ENCODE assay signal across 29 mouse cellular contexts in the genomic region with DNA sequence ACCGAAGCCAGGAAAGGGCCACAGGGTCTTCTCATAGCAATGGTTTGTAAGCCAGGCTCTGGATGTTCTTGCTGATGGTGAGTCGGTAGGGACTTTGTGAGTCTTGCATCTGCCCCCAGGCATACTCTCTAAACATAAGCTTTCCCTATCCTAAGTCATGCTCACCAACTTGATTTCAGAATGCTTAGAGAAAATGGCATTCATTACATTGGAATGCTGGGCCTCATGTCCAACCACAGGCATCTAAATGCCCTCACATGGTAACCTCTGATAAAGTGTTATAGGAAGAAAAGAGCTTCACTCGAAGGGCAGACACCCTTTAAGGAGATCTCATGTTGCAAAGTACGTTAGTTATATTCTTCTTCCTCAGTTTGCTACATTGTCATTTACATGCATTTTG. TPM values are rescaled to one million over a fixed set of nuclear protein-coding genes. Genes with fewer than 3 reads are reported as not detected.
DNase-seq lines count a peak whose midpoint lies in the region; ATAC-seq and TF ChIP-seq lines count a peak whose summit lies in the region.
"Had no signal": no experiment of that assay in that cellular context is flagged by ENCODE, and none has a peak within 500 bp of the region (broad histone marks: within the 10 kb centered on the region; RNA-seq: fewer than 3 reads in every experiment).

No protein-coding gene starts in this region.

- H3ac ChIP-seq in C2C12 (ENCODE audit: control insufficient read depth, insufficient read length, low read depth) (no peak overlapping the region), myocyte (ENCODE audit: control insufficient read depth, insufficient read length) (no peak overlapping the region)

- H3K36me3 ChIP-seq in C2C12 (ENCODE audit: control insufficient read depth, insufficient read depth) (peaks cover 5% of the 10 kb centered on the region), myocyte (ENCODE audit: control insufficient read depth, insufficient read depth) (no peaks in the 10 kb centered on the region)
- H3K36me3 ChIP-seq: G1E; heart, embryonic 10.5 days; heart, embryonic 13.5 days had no signal

- POLR2A ChIA-PET in Patski (lab: Charles Lee), result no interaction called here

- TF ChIP-seq CTCF in C2C12 (IDR thresholded peaks at IDR 0.05; ENCODE audit: control insufficient read depth, insufficient read depth, insufficient read length) (no peak), Patski (IDR thresholded peaks at IDR 0.05) (no peak)

- ATAC-seq in Patski, result peak; percentile 86
- ATAC-seq: forebrain, embryonic 13.5 days; forebrain, embryonic 16.5 days; hindbrain, postnatal 0 days; inflammation-experienced regulatory T-cells, adult 6 months; intestine, embryonic 16.5 days had no signal

- peak overlapping the region; percentile 57 for H3K4me2 ChIP-seq in myocyte (ENCODE audit: low read depth)
- H3K4me2 ChIP-seq: forebrain, embryonic 13.5 days; heart, embryonic 13.5 days; hindbrain, embryonic 14.5 days had no signal

- H3K79me2 ChIP-seq in C2C12 (ENCODE audit: control insufficient read depth, insufficient read depth), result no peaks in the 10 kb centered on the region
- H3K79me2 ChIP-seq in myocyte (ENCODE audit: control insufficient read depth, insufficient read depth), result no peaks in the 10 kb centered on the region

- CTCF ChIA-PET in Patski (lab: Charles Lee), result interaction anchor here (1.2 kb wide), 1 partner anchor 22 kb away, joined by 3 read pairs; no protein-coding TSS in a partner anchor

- DNase-seq in 3134 (ENCODE audit: extremely low read depth, insufficient read length, low spot score), result peak; percentile 36
- DNase-seq in Patski (ENCODE audit: low read depth, low spot score), result peak; percentile 67
- no peak for DNase-seq in retina, embryonic 14.5 days (ENCODE audit: low spot score)
- DNase-seq in left cerebral cortex, adult 18-20 months (ENCODE audit: low spot score in 2 of 2), result no peak
- no peak for DNase-seq in layer of hippocampus, adult 9-10 months (ENCODE audit: low spot score)
- DNase-seq: adrenal gland, postnatal 10 days; adrenal gland, postnatal 36 days; cerebellum, adult 18-20 months; cerebellum, adult 9-10 months; cerebellum, postnatal 14 days; gastrocnemius, adult 2 months; gastrocnemius, postnatal 14 days; heart, adult 18-20 months; heart, postnatal 14 days; heart, postnatal 4 days had no signal

- H3K4me3 ChIP-seq in C2C12 (ENCODE audit: insufficient read depth, poor library complexity, severe bottlenecking) (no peak overlapping the region), myocyte (no peak overlapping the region)
- H3K4me3 ChIP-seq: forebrain, embryonic 13.5 days; gastrocnemius, adult 2 months; heart, embryonic 10.5 days; heart, embryonic 13.5 days had no signal

- no peak for TF ChIP-seq POLR2A in myocyte (IDR thresholded peaks at IDR 0.05; ENCODE audit: insufficient read length, low read depth)

- no peaks in the 10 kb centered on the region for H3K79me3 ChIP-seq in C2C12 (ENCODE audit: low read depth)

- H3K27me3 ChIP-seq in C2C12 (ENCODE audit: control insufficient read depth, insufficient read depth, insufficient read length) (no peaks in the 10 kb centered on the region), Patski (no peaks in the 10 kb centered on the region), myocyte (ENCODE audit: control insufficient read depth, insufficient read depth, insufficient read length) (no peaks in the 10 kb centered on the region)
- H3K27me3 ChIP-seq: CH12.LX; forebrain, embryonic 13.5 days; heart, embryonic 13.5 days had no signal

- in situ Hi-C loops in Patski (cut with MboI; ENCODE audit: low pct_unique_long_range_greater_than_20kb), result no loop called here

TF ChIP-seq in C2C12, 6 proteins besides CTCF, POLR2A, EP300 and RAD21:
- TF ChIP-seq MAX (IDR thresholded peaks at IDR 0.05) (peak; percentile 89), CEBPB (IDR thresholded peaks at IDR 0.05; ENCODE audit: low read depth) (no peak), USF1 (IDR thresholded peaks at IDR 0.05; ENCODE audit: low read depth) (peak; percentile 34)

TF ChIP-seq in myocyte, 11 proteins besides CTCF, POLR2A, EP300 and RAD21:
- TF ChIP-seq TCF12 (IDR thresholded peaks at IDR 0.05; ENCODE audit: insufficient read depth, poor library complexity, severe bottlenecking) (no peak), TCF3 (IDR thresholded peaks at IDR 0.05; ENCODE audit: insufficient read length, low read depth) (no peak), REST (IDR thresholded peaks at IDR 0.05; ENCODE audit: insufficient read depth, insufficient read length) (no peak), USF1 (IDR thresholded peaks at IDR 0.05; ENCODE audit: low read depth) (peak; percentile 33)

RNA-seq across cellular contexts. Expression of gene Scgn, which starts 27.5 kb away (rescaled TPM):
- polyA plus RNA-seq in C2C12 (2012; fragmentation: generic; extraction: Trizol) (not detected), Patski (2021) (0.21 TPM), myocyte (2012; fragmentation: generic; extraction: Trizol) (not detected)
- total RNA-seq in left cerebral cortex, adult 18-20 months (2021), result not detected
- total RNA-seq: CH12.LX; G1E; gastrocnemius, adult 2 months; gastrocnemius, postnatal 14 days; gastrocnemius, postnatal 4 days; heart, adult 18-20 months; heart, postnatal 14 days; heart, postnatal 4 days had no signal
- polyA plus RNA-seq: G1E; heart, embryonic 13.5 days; heart, embryonic 16.5 days; inflammation-experienced regulatory T-cells, adult 6 months had no signal

Comparison
In these comparisons a context has a peak if more than half of its experiments do, and no peak if none do; other contexts are left out.
1. DNase-seq: peak in 3134 (single experiment) and Patski (single experiment); none in retina, embryonic 14.5 days (single experiment), left cerebral cortex, adult 18-20 months (0 of 2) and layer of hippocampus, adult 9-10 months (single experiment).